Mouse (Mus musculus): ENCODE results near the gene Rmi2. TPM values are rescaled to one million over a fixed set of nuclear protein-coding genes. Genes with fewer than 3 reads are reported as not detected.
"Not testable (repeated sequence)": the region's sequence is repeated elsewhere in the genome, so short reads cannot be mapped to it uniquely, and the experiment has no call there.

Gene Rmi2
- polyA plus RNA-seq, 1 experiment from 2014 or later = 2.0 TPM

GRCm38 (mm10) chr16:10846503-10846902, 11.6 kb downstream of the Rmi2 start:
- Histone ChIP-seq H3K4me3 (ENCODE audit: low read depth, low read length) (no peak overlapping the region), H3K4me1 (ENCODE audit: control insufficient read depth, insufficient read depth, low read length) (peaks cover 40% of the 10 kb centered on the region), H3K9ac (ENCODE audit: low read depth, low read length) (no peak overlapping the region), H3K9me3 (ENCODE audit: control insufficient read depth, low read length) (no peaks in the 10 kb centered on the region), H3K4me2 (ENCODE audit: low read depth, low read length) (no peak overlapping the region), H3K27ac (replicated peaks; ENCODE audit: low read depth, low read length) (no peak overlapping the region), H3K36me3 (ENCODE audit: control insufficient read depth, insufficient read depth, low read length) (no peaks in the 10 kb centered on the region), H3K27me3 (replicated peaks; ENCODE audit: control insufficient read depth, insufficient read depth, low read length) (no peaks in the 10 kb centered on the region)
- ATAC-seq (ENCODE audit: low read depth) = peak; percentile 53
- DNase-seq (ENCODE audit: low spot score) = peak; percentile 58
- 64% methylated on average over 4 of the region's 4 CpGs for WGBS

- Histone ChIP-seq H3K9me3 (ENCODE audit: control insufficient read depth, low read length) (no peaks in the 10 kb centered on the region), H3K27me3 (replicated peaks; ENCODE audit: control insufficient read depth, insufficient read depth, low read length) (no peaks in the 10 kb centered on the region), H3K36me3 (ENCODE audit: control insufficient read depth, insufficient read depth, low read length) (no peaks in the 10 kb centered on the region), H3K9ac (ENCODE audit: low read depth, low read length) (no peak overlapping the region), H3K4me1 (ENCODE audit: control insufficient read depth, insufficient read depth, low read length) (peaks cover 29% of the 10 kb centered on the region), H3K4me3 (ENCODE audit: low read depth, low read length) (no peak overlapping the region), H3K27ac (replicated peaks; ENCODE audit: low read depth, low read length) (peak overlapping the region; percentile 85), H3K4me2 (ENCODE audit: low read depth, low read length) (peak overlapping the region; percentile 21)
- peak; percentile 58 for ATAC-seq (ENCODE audit: low read depth)
- DNase-seq (ENCODE audit: low spot score) = peak; percentile 84
- 34% methylated on average over 12 of the region's 12 CpGs for WGBS
Observed at GRCm38 (mm10) chr16:10849965-10850861, 15.4 kb downstream of the Rmi2 start.

- Histone ChIP-seq H3K36me3 (ENCODE audit: control insufficient read depth, insufficient read depth, low read length) (no peaks in the 10 kb centered on the region), H3K9ac (ENCODE audit: low read depth, low read length) (0 out of 2 replicates have a peak overlapping the region, but pooled peaks have one; percentile 15), H3K4me3 (ENCODE audit: low read depth, low read length) (no peak overlapping the region), H3K27me3 (replicated peaks; ENCODE audit: control insufficient read depth, insufficient read depth, low read length) (no peaks in the 10 kb centered on the region), H3K9me3 (ENCODE audit: control insufficient read depth, low read length) (no peaks in the 10 kb centered on the region), H3K4me2 (ENCODE audit: low read depth, low read length) (no peak overlapping the region), H3K4me1 (ENCODE audit: control insufficient read depth, insufficient read depth, low read length) (peaks cover 29% of the 10 kb centered on the region), H3K27ac (replicated peaks; ENCODE audit: low read depth, low read length) (peak overlapping the region; percentile 85)
- ATAC-seq (ENCODE audit: low read depth) (no peak; the same call in 1 of the 2 replicates), DNase-seq (ENCODE audit: low spot score) (no peak)
- WGBS = 46% methylated on average over 4 of the region's 4 CpGs
Observed at GRCm38 (mm10) chr16:10850905-10851304, 16.0 kb downstream of the Rmi2 start.

- H3K27me3 ChIP-seq (replicated peaks; ENCODE audit: control insufficient read depth, insufficient read depth, low read length); DNase-seq (ENCODE audit: low spot score); H3K4me2 ChIP-seq (ENCODE audit: low read depth, low read length); H3K9ac ChIP-seq (ENCODE audit: low read depth, low read length); H3K4me3 ChIP-seq (ENCODE audit: low read depth, low read length); ATAC-seq (ENCODE audit: low read depth); H3K36me3 ChIP-seq (ENCODE audit: control insufficient read depth, insufficient read depth, low read length); H3K9me3 ChIP-seq (ENCODE audit: control insufficient read depth, low read length); H3K27ac ChIP-seq (replicated peaks; ENCODE audit: low read depth, low read length): not testable (repeated sequence)
- peaks cover 29% of the 10 kb centered on the region for H3K4me1 ChIP-seq (ENCODE audit: control insufficient read depth, insufficient read depth, low read length)
- 91% methylated on average over 10 of the region's 10 CpGs for WGBS
Observed at GRCm38 (mm10) chr16:10852216-10852615, 17.4 kb downstream of the Rmi2 start.

- Histone ChIP-seq H3K9me3 (ENCODE audit: control insufficient read depth, low read length) (no peaks in the 10 kb centered on the region), H3K4me1 (ENCODE audit: control insufficient read depth, insufficient read depth, low read length) (no peaks in the 10 kb centered on the region), H3K9ac (ENCODE audit: low read depth, low read length) (no peak overlapping the region), H3K27me3 (replicated peaks; ENCODE audit: control insufficient read depth, insufficient read depth, low read length) (no peaks in the 10 kb centered on the region), H3K4me3 (ENCODE audit: low read depth, low read length) (no peak overlapping the region), H3K4me2 (ENCODE audit: low read depth, low read length) (no peak overlapping the region), H3K36me3 (ENCODE audit: control insufficient read depth, insufficient read depth, low read length) (no peaks in the 10 kb centered on the region), H3K27ac (replicated peaks; ENCODE audit: low read depth, low read length) (no peak overlapping the region)
- 83% methylated on average over 7 of the region's 7 CpGs for WGBS
- ATAC-seq (ENCODE audit: low read depth) (no peak), DNase-seq (ENCODE audit: low spot score) (no peak)
Observed at GRCm38 (mm10) chr16:10859726-10860245, 24.9 kb downstream of the Rmi2 start.

- ATAC-seq (ENCODE audit: low read depth) (no peak), DNase-seq (ENCODE audit: low spot score) (no peak)
- Histone ChIP-seq H3K27ac (replicated peaks; ENCODE audit: low read depth, low read length) (no peak overlapping the region), H3K4me3 (ENCODE audit: low read depth, low read length) (no peak overlapping the region), H3K9me3 (ENCODE audit: control insufficient read depth, low read length) (no peaks in the 10 kb centered on the region), H3K27me3 (replicated peaks; ENCODE audit: control insufficient read depth, insufficient read depth, low read length) (no peaks in the 10 kb centered on the region), H3K9ac (ENCODE audit: low read depth, low read length) (no peak overlapping the region), H3K4me1 (ENCODE audit: control insufficient read depth, insufficient read depth, low read length) (no peaks in the 10 kb centered on the region), H3K4me2 (ENCODE audit: low read depth, low read length) (no peak overlapping the region), H3K36me3 (ENCODE audit: control insufficient read depth, insufficient read depth, low read length) (0 out of 2 replicates have a peak, but pooled peaks cover 3% of the 10 kb centered on the region)
- 69% methylated on average over 3 of the region's 3 CpGs for WGBS
Observed at GRCm38 (mm10) chr16:10861408-10861807, 26.5 kb downstream of the Rmi2 start.

GRCm38 (mm10) chr16:10864833-10865591, 30.2 kb downstream of the Rmi2 start:
- Histone ChIP-seq H3K4me2 (ENCODE audit: low read depth, low read length) (no peak overlapping the region), H3K27me3 (replicated peaks; ENCODE audit: control insufficient read depth, insufficient read depth, low read length) (no peaks in the 10 kb centered on the region), H3K27ac (replicated peaks; ENCODE audit: low read depth, low read length) (no peak overlapping the region), H3K4me3 (ENCODE audit: low read depth, low read length) (no peak overlapping the region), H3K36me3 (ENCODE audit: control insufficient read depth, insufficient read depth, low read length) (0 out of 2 replicates have a peak, but pooled peaks cover 3% of the 10 kb centered on the region), H3K9me3 (ENCODE audit: control insufficient read depth, low read length) (no peaks in the 10 kb centered on the region), H3K4me1 (ENCODE audit: control insufficient read depth, insufficient read depth, low read length) (no peaks in the 10 kb centered on the region), H3K9ac (ENCODE audit: low read depth, low read length) (no peak overlapping the region)
- no peak for ATAC-seq (ENCODE audit: low read depth)
- WGBS = 72% methylated on average over 5 of the region's 6 CpGs
- no peak for DNase-seq (ENCODE audit: low spot score)

- no peaks in the 10 kb centered on the region for H3K4me1 ChIP-seq (ENCODE audit: control insufficient read depth, insufficient read depth, low read length)
- H3K4me2 ChIP-seq (ENCODE audit: low read depth, low read length) = no peak overlapping the region
- ATAC-seq (ENCODE audit: low read depth) (no peak), DNase-seq (ENCODE audit: low spot score) (no peak)
- H3K36me3 ChIP-seq (ENCODE audit: control insufficient read depth, insufficient read depth, low read length) = 0 out of 2 replicates have a peak, but pooled peaks cover 3% of the 10 kb centered on the region
- H3K9me3 ChIP-seq (ENCODE audit: control insufficient read depth, low read length) = no peaks in the 10 kb centered on the region
- no peaks in the 10 kb centered on the region for H3K27me3 ChIP-seq (replicated peaks; ENCODE audit: control insufficient read depth, insufficient read depth, low read length)
- H3K4me3 ChIP-seq (ENCODE audit: low read depth, low read length) = no peak overlapping the region
- H3K9ac ChIP-seq (ENCODE audit: low read depth, low read length) = no peak overlapping the region
- H3K27ac ChIP-seq (replicated peaks; ENCODE audit: low read depth, low read length) = no peak overlapping the region
Observed at GRCm38 (mm10) chr16:10865592-10865987, 30.7 kb downstream of the Rmi2 start.

All from embryonic facial prominence, embryonic 14.5 days (tissue).